Mouse (Mus musculus) hindlimb bud, embryonic 11.5 days (tissue): ENCODE data around the gene 4930402H24Rik.

Source experiments
- DNase-seq: peaks from one replicate; pipeline ENCODE4 v3.0.0-alpha.2; 2012; ENCODE audit warnings: low read depth, low spot score; ENCODE audit errors: extremely low spot score

The 4930402H24Rik gene

DNA sequence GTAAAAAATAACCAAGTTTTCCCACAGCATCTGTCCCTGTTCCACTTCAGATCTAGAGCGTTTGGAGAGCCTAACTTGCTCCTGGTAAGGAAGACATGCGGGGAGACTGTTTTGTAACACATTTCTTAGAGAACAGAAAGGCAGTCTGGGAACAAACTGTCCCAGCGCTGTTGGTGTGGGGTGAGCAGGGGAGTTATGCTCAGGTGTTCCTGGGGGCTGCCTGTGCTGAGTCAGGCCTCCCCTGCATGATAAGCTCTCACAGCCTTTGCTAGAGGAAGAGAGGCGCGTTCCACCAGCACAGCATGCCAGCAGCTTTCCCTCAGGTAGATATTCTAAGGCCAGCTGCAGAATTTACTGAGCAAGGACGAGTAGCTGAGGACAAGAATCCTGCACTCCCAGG, 168.2 kb downstream of the 4930402H24Rik start:
- no peak for DNase-seq

DNA sequence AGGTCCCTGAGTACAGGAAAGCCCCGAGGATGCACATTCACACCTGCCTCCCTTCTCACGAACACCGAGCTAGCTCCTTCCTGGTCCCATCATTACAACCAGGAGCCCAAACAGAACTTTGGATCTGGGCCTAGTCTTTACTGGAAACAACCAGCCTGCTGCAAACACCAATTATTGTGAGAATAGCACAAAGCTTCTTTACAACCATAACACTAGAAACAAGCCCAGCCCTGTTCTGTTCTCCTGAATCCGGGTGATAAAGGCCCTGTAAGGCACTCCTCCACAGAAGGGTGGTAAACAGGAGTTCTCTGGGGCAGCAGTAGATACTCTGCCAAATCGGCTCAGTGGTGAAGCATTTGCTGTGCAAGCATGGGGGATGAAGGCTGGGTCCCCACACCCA, 170.9 kb downstream of the 4930402H24Rik start:
- no peak for DNase-seq

DNA sequence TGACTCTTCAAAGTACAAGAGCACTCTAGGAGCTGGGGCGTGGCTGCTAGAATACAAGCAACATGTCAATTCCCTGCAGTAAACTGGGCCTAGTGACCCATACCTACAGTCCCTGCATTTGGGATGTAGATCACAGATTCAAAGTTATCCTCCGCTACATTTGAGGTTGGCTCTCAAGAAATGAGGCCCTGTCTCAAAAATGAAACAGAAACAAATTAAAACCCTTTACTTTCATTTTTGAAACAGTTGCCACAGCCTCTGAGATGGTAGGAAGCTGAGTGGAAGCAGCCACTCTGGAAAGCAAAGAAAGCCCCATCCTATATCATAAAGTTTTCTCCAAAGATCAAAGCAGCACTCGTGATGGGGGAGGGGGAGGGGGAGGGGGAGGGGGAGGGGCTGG, 172.8 kb downstream of the 4930402H24Rik start:
- no peak for DNase-seq

DNA sequence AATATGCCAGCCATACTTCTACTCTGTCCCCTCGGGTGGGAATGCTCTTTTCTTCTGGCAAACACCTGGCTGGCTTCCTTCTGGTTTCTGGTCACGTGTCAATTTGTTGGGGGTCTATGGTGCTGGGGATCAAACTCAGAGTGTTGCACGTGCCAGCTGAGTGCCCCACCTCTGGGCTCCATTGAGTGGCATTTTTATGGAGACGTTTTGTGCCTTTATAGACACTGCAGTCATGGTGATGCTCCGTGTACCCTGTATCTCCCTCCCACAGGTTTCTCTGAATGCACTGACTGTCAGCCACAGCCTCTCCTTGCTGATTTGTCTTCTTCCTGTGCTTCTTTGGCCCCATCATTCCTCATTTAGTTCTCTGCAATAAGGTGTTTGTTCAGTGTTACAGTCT, 174.4 kb downstream of the 4930402H24Rik start:
- DNase-seq = no peak

DNA sequence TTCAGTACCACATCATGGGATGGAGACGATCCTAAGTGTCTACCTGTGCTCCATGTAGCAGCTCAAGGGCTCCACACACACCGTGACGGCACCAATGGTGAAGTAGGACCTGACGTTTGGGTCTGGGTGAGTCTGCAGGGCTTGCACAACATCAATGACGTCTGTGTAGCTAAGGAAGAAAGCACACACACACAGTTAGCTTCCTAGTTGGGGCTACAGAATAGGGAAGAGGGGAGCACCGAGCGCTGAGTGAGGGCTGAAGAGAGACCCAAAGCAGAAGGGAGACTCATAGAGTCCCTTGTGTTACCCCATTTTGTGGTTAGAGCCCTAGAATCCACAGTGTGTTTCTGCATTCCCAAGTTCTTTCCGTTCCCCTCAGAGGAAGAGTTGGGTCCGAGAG, 175.5 kb downstream of the 4930402H24Rik start:
- no peak for DNase-seq

DNA sequence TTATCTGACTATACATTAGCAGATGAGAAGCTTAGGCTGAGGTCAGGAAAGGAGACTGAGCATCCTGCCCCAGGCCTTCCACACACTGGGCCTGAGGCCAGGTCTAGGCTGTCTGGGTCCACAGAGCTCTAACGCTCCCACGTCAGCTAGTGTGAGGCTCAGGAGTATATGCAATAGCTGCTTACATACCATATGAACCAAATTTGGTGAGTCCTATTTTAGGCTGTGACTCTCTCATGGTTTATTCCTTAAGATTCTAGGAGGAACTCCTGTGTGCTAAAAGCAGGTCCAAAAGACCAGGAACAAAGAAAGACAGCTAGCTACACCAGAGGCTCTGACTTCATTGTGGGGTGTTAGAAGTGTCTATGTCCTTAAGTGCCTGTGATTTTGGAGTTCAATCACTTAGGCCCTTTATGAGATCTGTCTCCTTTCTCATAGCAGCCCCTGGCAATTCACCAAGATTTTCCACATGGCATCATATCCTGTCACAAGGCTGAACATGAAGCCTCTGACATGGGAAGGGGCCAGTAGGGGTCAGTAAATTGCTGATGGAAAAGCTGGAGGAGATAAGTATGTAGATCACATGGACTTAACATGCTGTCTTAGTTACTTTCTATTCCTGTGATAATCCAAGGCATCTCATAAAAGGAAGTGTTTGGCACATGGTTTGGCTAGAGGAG, 177.2 kb downstream of the 4930402H24Rik start:
- no peak for DNase-seq

DNA sequence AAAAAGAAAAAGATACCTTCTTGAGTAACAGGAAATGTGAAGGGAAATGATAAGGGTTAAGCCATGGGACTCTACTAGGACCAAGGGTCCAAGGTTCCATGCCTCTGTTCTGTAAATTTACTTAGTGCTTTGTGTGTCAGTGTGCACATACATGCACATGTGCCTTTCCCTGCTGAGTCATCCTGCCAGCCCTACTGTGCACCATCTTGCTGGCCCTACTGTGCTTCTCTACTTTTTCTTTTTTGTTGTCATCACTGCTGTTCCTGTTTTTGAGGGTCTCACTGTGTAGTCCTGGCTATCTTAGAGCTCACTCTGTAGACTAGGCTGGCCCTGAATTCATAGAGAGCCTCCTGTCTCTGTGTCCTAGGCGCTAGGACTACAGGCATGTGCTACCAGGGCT, 178.5 kb downstream of the 4930402H24Rik start:
- DNase-seq = no peak

DNA sequence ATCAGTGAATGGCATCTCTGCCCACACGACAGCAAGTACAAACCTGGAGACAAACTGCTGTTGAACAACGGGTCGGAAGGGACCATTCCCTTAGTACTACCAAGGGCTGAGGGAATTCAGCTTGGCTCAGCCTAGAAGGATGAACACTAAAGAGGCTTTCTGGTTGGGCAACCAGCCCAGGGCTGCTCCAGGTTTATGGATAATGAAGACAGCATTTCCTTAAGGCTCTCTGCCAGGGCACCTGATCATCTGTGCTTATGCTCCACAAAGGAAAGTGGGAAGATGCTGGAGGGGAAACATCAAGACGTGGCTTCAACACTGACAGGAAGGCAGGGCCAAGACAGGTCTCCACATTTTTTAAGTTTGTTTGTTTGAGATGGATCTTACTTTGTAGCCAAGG, 181.8 kb downstream of the 4930402H24Rik start:
- DNase-seq = no peak

DNA sequence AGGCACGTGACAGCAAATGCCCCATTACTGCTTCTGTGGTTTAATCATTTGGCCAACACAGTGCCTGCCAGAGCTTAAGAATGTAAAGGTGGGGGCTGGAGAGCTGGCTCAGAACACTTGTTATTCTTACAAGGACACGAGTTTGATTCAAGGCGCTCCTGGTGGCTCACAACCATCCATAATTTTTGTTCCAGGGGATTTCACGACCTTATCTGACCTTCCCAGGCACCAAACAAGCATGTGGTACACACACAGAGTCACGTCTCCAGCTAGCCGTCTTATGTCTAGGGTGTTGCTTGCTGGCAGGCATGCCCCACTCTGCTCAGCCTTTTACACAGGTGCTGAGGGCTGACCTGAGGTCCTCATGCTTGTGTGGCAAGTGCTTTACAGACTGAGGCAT, 188.3 kb downstream of the 4930402H24Rik start:
- no peak for DNase-seq

DNA sequence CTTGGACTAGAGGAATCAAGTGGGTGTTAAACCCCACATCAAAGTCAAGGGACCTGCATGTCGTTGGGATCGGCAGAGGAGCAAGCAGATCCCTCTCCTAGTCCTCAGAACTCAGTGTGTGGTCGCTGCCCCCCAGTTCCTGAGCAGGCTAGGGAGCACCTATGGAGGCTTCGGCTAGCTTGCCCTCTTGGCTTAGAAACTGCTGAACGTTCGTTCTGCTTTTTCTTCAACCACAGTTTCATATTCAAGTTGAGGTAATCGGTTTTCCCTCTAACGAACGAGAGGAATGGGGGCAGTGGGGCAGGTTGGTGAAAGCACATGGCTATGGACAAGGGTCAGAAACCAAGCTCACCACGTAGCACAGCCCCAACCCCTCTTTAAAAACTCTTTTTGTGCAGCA, 199.1 kb downstream of the 4930402H24Rik start:
- no peak for DNase-seq

DNA sequence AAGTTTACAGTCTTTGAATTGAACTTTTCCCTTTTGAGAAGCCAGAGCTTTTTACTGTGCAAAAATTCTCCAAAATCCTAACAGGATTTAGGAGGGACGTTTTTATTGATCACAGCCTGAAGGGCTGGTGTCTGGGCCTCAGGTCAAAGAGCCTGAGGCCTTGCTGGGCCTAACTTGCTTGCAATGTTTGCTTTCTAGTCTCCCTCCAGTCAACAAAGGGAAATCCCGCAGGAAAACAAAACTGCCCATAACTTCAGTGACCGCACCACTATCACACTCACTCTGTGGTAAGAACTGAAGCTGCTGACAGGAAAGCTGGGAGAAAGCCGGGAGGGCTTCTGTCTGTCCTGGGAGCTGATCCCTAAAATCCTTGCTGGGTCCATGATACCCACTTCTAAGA, 199.6 kb downstream of the 4930402H24Rik start:
- no peak for DNase-seq

DNA sequence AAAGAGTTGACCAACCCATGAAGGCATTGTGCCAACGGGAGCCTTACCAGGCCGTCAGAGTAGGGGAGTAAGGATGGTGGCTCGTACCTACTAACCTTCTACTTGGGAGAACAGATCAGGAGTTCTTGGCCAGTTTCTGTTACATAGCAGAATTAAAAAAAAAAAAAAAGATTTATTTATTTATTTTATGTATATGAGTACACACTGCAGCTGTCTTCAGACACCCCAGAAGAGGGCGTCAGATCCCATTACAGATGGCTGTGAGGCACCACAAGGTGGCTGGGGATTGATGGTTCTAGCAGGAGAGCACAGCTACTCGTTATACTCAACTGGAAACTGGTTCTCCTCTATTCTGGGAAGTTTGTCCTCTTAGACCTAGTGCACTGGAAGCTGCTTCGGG, 201.0 kb downstream of the 4930402H24Rik start:
- DNase-seq = no peak

DNA sequence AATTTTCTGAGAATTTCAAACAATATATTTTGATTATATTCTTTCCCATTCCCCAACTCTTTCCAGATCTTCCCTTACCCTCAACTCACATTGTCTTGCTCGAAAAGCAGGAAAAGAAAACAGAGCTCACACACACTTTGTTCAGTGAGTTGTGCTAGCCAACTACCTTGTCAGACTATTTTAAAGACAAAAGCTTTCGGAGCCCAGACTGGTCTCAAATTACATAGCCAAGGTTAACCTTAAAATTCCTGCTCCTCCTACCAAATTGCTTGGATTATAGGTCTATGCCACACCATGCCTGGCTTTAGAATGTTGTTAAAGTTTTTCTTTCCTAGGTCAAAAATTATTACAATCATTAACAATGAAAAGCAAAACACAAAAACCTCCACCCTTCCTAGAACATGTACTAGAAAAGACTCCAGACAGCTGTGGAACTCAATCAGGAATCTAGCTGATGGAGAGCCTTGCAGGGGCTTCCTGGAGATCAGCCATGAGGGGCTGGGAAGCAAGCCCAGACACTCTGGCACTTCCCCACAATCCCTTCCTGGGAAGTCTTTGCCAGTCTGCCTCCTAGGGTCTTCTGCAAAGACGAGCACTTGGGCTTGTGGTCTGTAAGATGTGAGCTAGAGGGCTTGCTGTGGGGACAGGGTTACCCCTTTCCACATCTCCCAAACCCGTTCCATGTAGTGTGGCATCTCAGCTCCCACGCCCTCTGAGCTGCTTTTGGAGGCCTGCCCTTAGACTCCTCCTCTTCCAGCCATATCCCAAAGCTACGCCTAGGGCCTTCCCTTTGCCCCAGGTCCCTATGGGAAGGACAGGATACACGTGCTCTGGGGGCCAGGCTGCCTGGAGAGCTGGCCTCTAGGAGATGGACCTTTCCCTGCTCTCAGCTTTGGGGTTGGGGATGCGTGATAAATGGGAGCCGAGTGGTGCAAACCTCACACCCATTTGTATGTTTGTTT, 201.9 kb downstream of the 4930402H24Rik start:
- DNase-seq = no peak

DNA sequence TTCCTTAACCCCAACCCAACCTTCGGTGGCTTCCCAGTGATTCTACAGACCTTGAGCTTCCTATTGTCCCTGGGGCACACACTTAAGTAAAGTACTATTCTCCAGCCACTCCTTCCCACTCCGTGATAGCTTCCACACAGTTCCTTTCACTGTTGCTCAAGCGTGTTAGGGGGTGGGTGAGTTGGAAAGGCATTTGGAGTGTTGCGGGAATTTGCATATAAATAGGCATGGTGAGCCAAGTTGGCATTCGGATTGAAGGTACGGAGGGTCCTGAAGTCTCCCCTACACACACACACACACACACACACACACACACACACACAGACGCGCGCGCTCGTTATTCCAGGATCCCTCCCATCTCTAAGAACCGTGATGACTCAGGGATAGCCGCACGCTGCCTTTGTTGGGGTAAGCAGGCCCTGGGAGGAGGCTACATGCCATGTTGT, 208.4 kb downstream of the 4930402H24Rik start:
- no peak for DNase-seq

DNA sequence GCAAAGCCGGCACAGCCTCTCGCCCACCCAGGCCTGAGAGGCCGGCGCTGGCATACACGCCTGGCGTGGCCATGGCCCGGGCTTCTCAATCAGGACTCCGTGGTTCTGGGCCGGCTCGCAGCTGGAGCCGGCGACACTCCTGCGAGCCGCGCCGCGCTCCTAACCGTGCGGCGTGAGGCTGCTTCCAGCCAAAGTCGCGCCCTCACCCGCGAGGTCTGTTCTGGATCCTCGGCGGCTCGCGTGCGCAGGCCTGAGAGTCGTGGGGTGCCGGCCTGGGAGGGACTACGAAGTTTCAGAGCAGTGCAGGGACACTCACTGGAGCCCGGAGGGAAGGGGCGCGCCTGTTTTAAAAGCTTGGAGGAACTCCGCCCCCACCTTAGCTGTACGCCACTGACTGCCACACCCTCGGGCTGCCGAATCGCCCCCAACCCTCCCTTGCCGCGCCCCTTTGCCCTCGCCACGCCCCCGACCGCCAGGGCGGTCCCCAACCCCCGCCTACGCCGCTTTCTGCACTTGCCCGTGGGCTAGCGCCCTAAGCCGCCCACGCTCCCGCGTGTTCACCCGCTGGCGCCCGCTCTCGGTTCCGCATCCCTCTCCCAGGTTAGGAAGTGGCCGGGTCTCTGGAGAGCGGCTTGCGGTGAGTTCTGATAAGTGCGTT, 208.9 kb downstream of the 4930402H24Rik start, which contains the start of gene Slc4a11:
Slc4a11 (minus strand) TSS at position 367 of the 658 bp plus-strand sequence.
- no peak for DNase-seq

DNA sequence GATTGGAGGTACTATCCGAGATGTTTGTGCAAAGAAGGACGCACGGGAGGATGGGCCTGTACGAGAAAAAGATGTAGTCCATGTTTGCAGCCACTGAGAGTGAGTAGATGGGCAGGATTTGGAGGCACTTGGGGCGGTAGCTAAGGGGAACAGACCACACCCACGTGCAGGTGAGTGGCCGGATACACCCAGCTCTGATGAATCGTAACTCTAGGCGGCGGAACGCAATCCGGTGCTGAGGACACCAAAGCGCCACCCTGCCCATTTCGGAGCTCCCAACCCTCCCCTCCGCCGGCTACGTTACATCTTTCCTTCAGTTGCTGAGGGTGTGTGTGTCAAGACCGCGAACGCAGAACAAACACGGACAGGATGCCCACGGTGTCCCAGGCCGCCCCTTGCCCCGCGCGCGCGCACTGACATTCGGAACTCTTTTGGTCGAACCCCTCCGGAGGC, 209.5 kb downstream of the 4930402H24Rik start:
- no peak for DNase-seq

DNA sequence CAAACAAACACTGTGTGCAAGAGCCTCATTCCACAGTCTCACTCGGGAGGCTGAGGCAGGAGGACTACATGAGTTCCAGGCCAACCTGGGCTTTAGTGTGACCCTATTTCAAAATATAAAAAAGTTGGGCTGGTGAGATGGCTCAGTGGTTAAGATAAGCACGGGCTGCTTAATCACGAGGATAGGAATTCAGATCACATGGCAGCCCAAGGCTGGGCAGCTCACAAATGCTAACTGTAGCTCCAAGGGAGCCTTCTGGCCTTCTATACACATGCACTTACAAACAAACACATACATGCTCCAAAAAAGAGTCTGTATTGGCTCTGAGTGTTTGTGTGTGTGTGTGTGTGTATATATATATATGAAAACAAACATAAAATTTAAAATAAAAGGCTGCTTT, 212.6 kb downstream of the 4930402H24Rik start:
- DNase-seq = no peak

DNA sequence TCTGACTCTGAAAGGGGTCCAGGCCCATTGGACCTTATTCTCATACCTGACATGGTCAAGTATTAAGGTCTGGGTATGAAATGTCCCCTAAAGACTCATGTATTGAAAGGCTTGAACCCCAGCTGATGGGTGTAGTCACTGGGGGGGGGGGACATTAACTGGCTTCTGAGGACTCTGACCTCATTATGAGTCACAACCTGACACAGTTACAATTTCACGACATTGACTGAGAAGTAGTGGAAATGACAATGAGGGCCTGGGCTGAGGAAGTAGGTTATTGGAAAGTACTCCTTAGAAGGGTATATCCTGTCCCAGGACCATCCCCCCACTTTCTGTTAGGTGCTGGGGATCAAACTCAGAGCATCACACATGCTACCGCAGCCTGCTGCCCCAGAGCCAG, 217.2 kb downstream of the 4930402H24Rik start:
- DNase-seq = no peak

DNA sequence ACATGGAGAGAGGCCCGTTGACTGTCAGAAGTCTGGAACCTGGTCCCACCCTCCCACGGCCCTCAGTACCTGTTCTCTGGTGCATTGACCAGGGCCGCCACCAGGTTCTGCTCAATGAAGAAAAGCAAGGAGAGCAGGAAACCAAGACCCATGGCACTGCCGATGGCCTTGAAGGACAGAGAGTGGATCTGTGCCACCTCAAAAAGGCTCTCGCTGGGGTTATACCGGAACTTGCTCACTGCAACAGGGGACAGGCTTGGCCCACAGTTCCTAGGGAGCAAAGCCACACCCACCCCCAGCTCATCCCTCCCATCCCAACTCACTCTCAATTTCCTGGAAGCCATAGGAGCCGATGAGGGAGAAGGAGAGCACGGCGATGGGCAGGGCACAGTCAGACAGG, 220.8 kb downstream of the 4930402H24Rik start:
- no peak for DNase-seq

DNA sequence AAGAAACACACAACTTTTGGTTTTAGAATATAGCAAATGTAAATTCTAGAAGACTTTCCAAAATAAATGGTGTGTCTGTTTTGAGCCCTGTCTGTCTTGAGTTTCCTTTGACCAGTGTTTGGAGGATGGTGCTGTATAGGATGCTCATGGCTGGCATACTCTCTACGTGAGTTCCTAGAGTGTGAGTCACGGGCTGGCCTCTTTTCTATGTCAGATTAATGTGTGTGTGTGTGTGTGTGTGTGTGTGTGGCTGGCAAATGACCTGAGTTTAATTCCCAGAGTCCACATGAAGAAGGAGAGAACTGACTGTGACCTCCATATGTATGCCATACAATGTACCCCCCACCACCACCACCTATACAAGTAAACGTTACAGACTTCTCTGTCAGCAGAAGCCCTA, 224.7 kb downstream of the 4930402H24Rik start:
- no peak for DNase-seq

DNA sequence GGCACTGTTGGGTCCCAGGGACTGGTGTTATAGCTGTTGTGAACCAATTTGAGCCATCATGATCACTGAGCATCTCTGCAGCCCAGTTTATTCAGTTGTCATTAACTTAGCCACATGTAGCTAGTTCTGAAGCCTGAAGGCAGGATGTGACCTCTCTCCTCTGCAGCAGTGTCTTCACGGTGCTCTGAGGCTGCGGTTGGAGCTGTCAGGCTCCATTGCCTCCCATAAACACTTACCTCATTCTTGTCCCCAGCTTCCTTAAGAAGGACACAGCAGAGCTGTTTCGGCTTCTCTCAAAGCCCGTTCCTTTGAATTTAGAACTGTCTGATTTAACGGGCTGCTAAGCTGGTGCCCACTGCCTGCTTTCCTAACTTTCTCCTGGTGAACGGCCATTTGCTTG, 226.3 kb downstream of the 4930402H24Rik start:
- no peak for DNase-seq
